Mouse (Mus musculus): ENCODE results near the gene Tsr3. TPM values are rescaled to one million over a fixed set of nuclear protein-coding genes. Genes with fewer than 3 reads are reported as not detected.
"Not testable (repeated sequence)": the region's sequence is repeated elsewhere in the genome, so short reads cannot be mapped to it uniquely, and the experiment has no call there.

Gene Tsr3
- polyA plus RNA-seq, 1 experiment from 2014 or later: 39.1 TPM

- no peaks in the 10 kb centered on the region for H3K9me3 ChIP-seq (ENCODE audit: control insufficient read depth, low read length)
- H3K36me3 ChIP-seq (ENCODE audit: control insufficient read depth, insufficient read depth, low read length): peaks cover 62% of the 10 kb centered on the region
- DNase-seq (ENCODE audit: low spot score) (no peak), ATAC-seq (ENCODE audit: low read depth) (no peak)
- no peak overlapping the region for H3K4me3 ChIP-seq (ENCODE audit: low read depth, low read length)
- H3K9ac ChIP-seq (ENCODE audit: low read depth, low read length): no peak overlapping the region
- 96% methylated on average over 3 of the region's 3 CpGs for whole genome bisulfite sequencing
- no peak overlapping the region for H3K4me2 ChIP-seq (ENCODE audit: low read depth, low read length)
- H3K27ac ChIP-seq (replicated peaks; ENCODE audit: low read depth, low read length): no peak overlapping the region
- H3K27me3 ChIP-seq (replicated peaks; ENCODE audit: control insufficient read depth, insufficient read depth, low read length): no peaks in the 10 kb centered on the region
- H3K4me1 ChIP-seq (ENCODE audit: control insufficient read depth, insufficient read depth, low read length): no peaks in the 10 kb centered on the region
Measured at GRCm38 (mm10) chr17:25230700-25231099, 9.3 kb upstream of the Tsr3 start.

- ATAC-seq (ENCODE audit: low read depth); H3K4me1 ChIP-seq (ENCODE audit: control insufficient read depth, insufficient read depth, low read length); H3K4me3 ChIP-seq (ENCODE audit: low read depth, low read length); H3K27ac ChIP-seq (replicated peaks; ENCODE audit: low read depth, low read length); H3K9ac ChIP-seq (ENCODE audit: low read depth, low read length); H3K9me3 ChIP-seq (ENCODE audit: control insufficient read depth, low read length); H3K27me3 ChIP-seq (replicated peaks; ENCODE audit: control insufficient read depth, insufficient read depth, low read length); H3K4me2 ChIP-seq (ENCODE audit: low read depth, low read length); DNase-seq (ENCODE audit: low spot score): not testable (repeated sequence)
- H3K36me3 ChIP-seq (ENCODE audit: control insufficient read depth, insufficient read depth, low read length): peaks cover 61% of the 10 kb centered on the region
- 92% methylated on average over 5 of the region's 11 CpGs for WGBS
Measured at GRCm38 (mm10) chr17:25231621-25232020, 8.3 kb upstream of the Tsr3 start.

GRCm38 (mm10) chr17:25235635-25236034 is 4.3 kb upstream of the Tsr3 start:
- no peak overlapping the region for H3K9ac ChIP-seq (ENCODE audit: low read depth, low read length)
- no peak for DNase-seq (ENCODE audit: low spot score)
- ATAC-seq (ENCODE audit: low read depth): no peak
- no peak overlapping the region for H3K4me2 ChIP-seq (ENCODE audit: low read depth, low read length)
- H3K36me3 ChIP-seq (ENCODE audit: control insufficient read depth, insufficient read depth, low read length): peaks cover 32% of the 10 kb centered on the region
- no peaks in the 10 kb centered on the region for H3K9me3 ChIP-seq (ENCODE audit: control insufficient read depth, low read length)
- H3K27me3 ChIP-seq (replicated peaks; ENCODE audit: control insufficient read depth, insufficient read depth, low read length): no peaks in the 10 kb centered on the region
- no peak overlapping the region for H3K4me3 ChIP-seq (ENCODE audit: low read depth, low read length)
- WGBS: 89% methylated on average over 9 of the region's 9 CpGs
- 0 out of 2 replicates have a peak, but pooled peaks cover 6% of the 10 kb centered on the region for H3K4me1 ChIP-seq (ENCODE audit: control insufficient read depth, insufficient read depth, low read length)
- no peak overlapping the region for H3K27ac ChIP-seq (replicated peaks; ENCODE audit: low read depth, low read length)

DNA sequence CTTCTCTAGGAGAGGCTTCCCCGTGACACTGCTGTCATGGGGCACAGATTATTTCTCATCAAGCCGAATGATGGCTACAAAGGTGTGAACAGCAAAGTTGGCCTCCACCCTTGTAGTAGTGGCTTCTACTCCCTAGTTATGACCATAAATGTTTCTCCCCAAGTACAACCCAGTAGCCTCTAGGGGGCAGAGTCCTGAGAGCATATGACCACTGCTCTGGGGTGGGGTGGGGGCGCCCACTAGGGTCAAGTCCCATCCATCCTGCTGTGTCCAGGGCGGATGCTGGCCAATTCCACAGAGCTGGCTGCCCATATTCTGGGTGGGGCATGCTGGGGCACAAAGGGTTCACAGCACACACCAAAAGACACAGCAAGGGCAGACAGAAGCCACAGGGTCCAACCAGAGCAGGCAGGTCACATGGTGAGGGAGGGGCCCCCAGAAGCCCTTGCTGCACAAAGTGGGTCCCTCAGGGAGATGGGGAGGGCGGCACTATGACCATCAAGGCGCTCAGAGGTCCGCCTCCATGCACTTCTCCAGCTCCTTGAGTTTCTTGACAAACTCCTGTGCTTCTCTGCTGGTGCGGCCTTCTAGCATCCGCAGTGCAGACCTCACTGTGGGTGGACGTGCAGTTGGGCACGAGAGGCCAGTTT is 3.3 kb downstream of the Tsr3 start:
- Histone ChIP-seq H3K4me2 (ENCODE audit: low read depth, low read length) (no peak overlapping the region), H3K4me3 (ENCODE audit: low read depth, low read length) (no peak overlapping the region), H3K9ac (ENCODE audit: low read depth, low read length) (no peak overlapping the region), H3K27ac (replicated peaks; ENCODE audit: low read depth, low read length) (no peak overlapping the region), H3K4me1 (ENCODE audit: control insufficient read depth, insufficient read depth, low read length) (peaks cover 15% of the 10 kb centered on the region; the same call in 1 of the 2 replicates), H3K27me3 (replicated peaks; ENCODE audit: control insufficient read depth, insufficient read depth, low read length) (no peaks in the 10 kb centered on the region), H3K36me3 (ENCODE audit: control insufficient read depth, insufficient read depth, low read length) (peaks cover 36% of the 10 kb centered on the region), H3K9me3 (ENCODE audit: control insufficient read depth, low read length) (no peaks in the 10 kb centered on the region)
- no peak for DNase-seq (ENCODE audit: low spot score)
- WGBS: 91% methylated on average over 11 of the region's 11 CpGs
- no peak for ATAC-seq (ENCODE audit: low read depth)

- Histone ChIP-seq H3K36me3 (ENCODE audit: control insufficient read depth, insufficient read depth, low read length) (peaks cover 36% of the 10 kb centered on the region), H3K4me2 (ENCODE audit: low read depth, low read length) (no peak overlapping the region), H3K9ac (ENCODE audit: low read depth, low read length) (no peak overlapping the region), H3K9me3 (ENCODE audit: control insufficient read depth, low read length) (no peaks in the 10 kb centered on the region), H3K27ac (replicated peaks; ENCODE audit: low read depth, low read length) (no peak overlapping the region), H3K4me3 (ENCODE audit: low read depth, low read length) (no peak overlapping the region), H3K4me1 (ENCODE audit: control insufficient read depth, insufficient read depth, low read length) (peaks cover 11% of the 10 kb centered on the region; the same call in 1 of the 2 replicates), H3K27me3 (replicated peaks; ENCODE audit: control insufficient read depth, insufficient read depth, low read length) (no peaks in the 10 kb centered on the region)
- DNase-seq (ENCODE audit: low spot score) (no peak), ATAC-seq (ENCODE audit: low read depth) (no peak)
- 86% methylated on average over 16 of the region's 16 CpGs for WGBS
Measured at GRCm38 (mm10) chr17:25244239-25244638, 4.3 kb downstream of the Tsr3 start.

DNA sequence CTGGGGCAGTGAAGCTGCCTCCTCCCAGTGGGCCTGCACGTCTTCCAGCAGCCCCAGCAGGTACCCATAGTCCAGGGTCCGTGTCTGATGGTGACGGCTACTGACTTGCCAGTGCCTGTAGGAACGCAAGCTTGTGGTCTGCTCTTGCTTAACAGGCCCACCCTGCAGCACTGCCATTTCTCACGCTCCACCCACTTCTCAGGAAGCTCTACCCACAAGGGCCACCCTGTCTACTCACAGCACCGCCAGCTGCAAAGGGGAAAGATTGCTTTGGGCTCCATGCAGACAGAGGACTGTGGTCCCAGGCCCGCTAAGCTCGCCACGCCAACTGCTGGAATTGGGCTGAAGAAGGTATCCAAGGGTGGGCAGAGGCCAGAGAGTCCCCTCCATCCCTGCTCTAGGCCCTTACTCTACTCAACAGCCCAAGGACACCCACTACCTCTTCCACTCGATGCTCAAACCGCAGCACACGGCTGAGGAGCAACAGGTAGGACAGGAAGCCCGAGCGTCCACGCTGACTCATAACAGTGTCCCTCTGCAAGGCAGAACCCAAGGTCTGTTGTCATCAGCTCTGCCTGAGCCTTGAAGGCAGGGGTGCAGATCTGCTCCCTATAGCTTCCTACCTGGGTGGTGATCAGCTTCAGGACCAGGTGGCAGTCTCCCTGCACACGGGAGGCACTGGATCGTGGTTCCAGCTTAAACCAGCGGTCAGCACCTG is 8.2 kb downstream of the Tsr3 start:
- Histone ChIP-seq H3K27me3 (replicated peaks; ENCODE audit: control insufficient read depth, insufficient read depth, low read length) (no peaks in the 10 kb centered on the region), H3K9ac (ENCODE audit: low read depth, low read length) (no peak overlapping the region), H3K4me3 (ENCODE audit: low read depth, low read length) (no peak overlapping the region), H3K36me3 (ENCODE audit: control insufficient read depth, insufficient read depth, low read length) (peaks cover 17% of the 10 kb centered on the region), H3K27ac (replicated peaks; ENCODE audit: low read depth, low read length) (no peak overlapping the region), H3K4me1 (ENCODE audit: control insufficient read depth, insufficient read depth, low read length) (no peaks in the 10 kb centered on the region), H3K4me2 (ENCODE audit: low read depth, low read length) (no peak overlapping the region), H3K9me3 (ENCODE audit: control insufficient read depth, low read length) (no peaks in the 10 kb centered on the region)
- 74% methylated on average over 18 of the region's 18 CpGs for WGBS
- no peak for DNase-seq (ENCODE audit: low spot score)
- ATAC-seq (ENCODE audit: low read depth): no peak

DNA sequence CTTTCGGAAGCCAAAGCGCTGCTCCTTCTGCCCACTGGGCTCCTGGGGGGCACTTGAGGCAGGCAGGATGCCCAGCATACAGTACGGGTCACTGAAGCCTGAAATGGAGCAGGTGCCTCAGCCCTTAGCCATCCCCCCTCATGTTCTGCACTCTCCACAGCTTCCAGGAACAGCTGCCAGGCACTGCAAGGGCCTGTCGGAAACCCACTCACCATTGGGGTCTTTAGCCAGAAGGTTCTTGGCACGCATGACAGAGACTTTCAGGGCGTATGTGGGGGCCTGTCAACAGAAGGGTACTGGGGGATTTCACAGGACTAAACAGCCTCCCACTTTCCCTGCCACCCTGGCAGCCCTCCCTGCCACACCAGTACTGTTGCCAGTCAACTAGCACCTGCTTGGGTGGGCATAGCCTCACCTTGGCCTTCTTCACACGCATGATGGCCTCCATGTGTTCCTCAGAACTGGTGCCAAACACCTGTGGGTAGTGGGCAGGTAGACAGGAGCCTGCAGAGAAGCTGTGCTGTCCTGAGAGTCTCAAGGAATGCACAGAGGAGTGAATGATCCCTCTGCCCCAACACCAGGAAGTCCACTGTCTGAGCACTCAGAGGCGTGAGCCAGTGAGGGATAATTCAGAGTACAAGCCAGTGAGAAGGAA is 10.3 kb downstream of the Tsr3 start:
- Histone ChIP-seq H3K9ac (ENCODE audit: low read depth, low read length) (no peak overlapping the region), H3K4me2 (ENCODE audit: low read depth, low read length) (no peak overlapping the region), H3K4me1 (ENCODE audit: control insufficient read depth, insufficient read depth, low read length) (no peaks in the 10 kb centered on the region), H3K9me3 (ENCODE audit: control insufficient read depth, low read length) (no peaks in the 10 kb centered on the region), H3K27ac (replicated peaks; ENCODE audit: low read depth, low read length) (no peak overlapping the region), H3K27me3 (replicated peaks; ENCODE audit: control insufficient read depth, insufficient read depth, low read length) (peaks cover 14% of the 10 kb centered on the region), H3K4me3 (ENCODE audit: low read depth, low read length) (no peak overlapping the region), H3K36me3 (ENCODE audit: control insufficient read depth, insufficient read depth, low read length) (no peaks in the 10 kb centered on the region)
- ATAC-seq (ENCODE audit: low read depth) (no peak), DNase-seq (ENCODE audit: low spot score) (no peak)
- WGBS: 77% methylated on average over 7 of the region's 8 CpGs

DNA sequence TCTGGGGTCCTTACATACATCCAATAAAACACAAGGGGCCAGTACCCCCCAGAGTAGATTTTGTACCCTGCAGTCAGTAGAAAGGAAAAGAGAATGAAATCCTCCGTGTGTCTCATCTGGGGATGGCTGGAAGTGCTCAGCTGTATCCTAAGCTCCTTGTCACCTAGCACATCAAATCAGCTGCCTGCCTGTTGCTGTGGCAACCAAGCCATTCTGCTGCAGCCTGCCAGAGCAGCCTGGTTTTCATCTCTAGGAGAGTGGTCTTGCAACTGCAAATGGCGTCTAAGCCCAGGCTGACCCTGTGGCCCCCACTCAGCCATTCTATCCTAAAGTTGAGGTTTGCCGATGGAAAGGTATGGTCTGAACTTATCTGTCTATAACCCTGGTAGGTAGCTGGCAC is 12.7 kb downstream of the Tsr3 start:
- DNase-seq (ENCODE audit: low spot score) (no peak), ATAC-seq (ENCODE audit: low read depth) (no peak)
- H3K27ac ChIP-seq (replicated peaks; ENCODE audit: low read depth, low read length): no peak overlapping the region
- no peaks in the 10 kb centered on the region for H3K9me3 ChIP-seq (ENCODE audit: control insufficient read depth, low read length)
- peaks cover 25% of the 10 kb centered on the region for H3K27me3 ChIP-seq (replicated peaks; ENCODE audit: control insufficient read depth, insufficient read depth, low read length)
- peaks cover 9% of the 10 kb centered on the region; the same call in 1 of the 2 replicates for H3K4me1 ChIP-seq (ENCODE audit: control insufficient read depth, insufficient read depth, low read length)
- H3K4me3 ChIP-seq (ENCODE audit: low read depth, low read length): no peak overlapping the region
- no peak overlapping the region for H3K4me2 ChIP-seq (ENCODE audit: low read depth, low read length)
- H3K9ac ChIP-seq (ENCODE audit: low read depth, low read length): no peak overlapping the region
- 38% methylated on average over 3 of the region's 3 CpGs for WGBS
- no peaks in the 10 kb centered on the region for H3K36me3 ChIP-seq (ENCODE audit: control insufficient read depth, insufficient read depth, low read length)

Data from embryonic facial prominence, embryonic 14.5 days (tissue).